8 mouse cellular contexts compared by ENCODE assay signal in genomic region chrX:94431548-94432375, GRCm38 (mm10).
DNase-seq lines count a peak whose midpoint lies in the region; ATAC-seq and TF ChIP-seq lines count a peak whose summit lies in the region.

No protein-coding gene starts in this region.

- no peak overlapping the region for H3K4me2 ChIP-seq in forebrain, embryonic 13.5 days
- H3K4me2 ChIP-seq in midbrain, postnatal 0 days (ENCODE audit: low read depth, low read length, poor library complexity, severe bottlenecking), result no peak overlapping the region

- H3K27me3 ChIP-seq in thymus, adult 2 months (ENCODE audit: control insufficient read depth, insufficient read depth, low read length), result no peaks in the 10 kb centered on the region
- peaks cover 10% of the 10 kb centered on the region; the same call in 1 of the 2 replicates for H3K27me3 ChIP-seq in forebrain, embryonic 13.5 days
- peaks cover 5% of the 10 kb centered on the region; the same call in 1 of the 2 replicates for H3K27me3 ChIP-seq in midbrain, postnatal 0 days (ENCODE audit: insufficient read depth, low read length)

- TF ChIP-seq CTCF in thymus, adult 2 months (IDR thresholded peaks at IDR 0.05; ENCODE audit: borderline replicate concordance, control insufficient read depth, extremely low read depth, insufficient read depth, low read length, poor library complexity), result no peak
- peak; percentile 83 for TF ChIP-seq CTCF in midbrain, postnatal 0 days (IDR thresholded peaks at IDR 0.05)

- no peaks in the 10 kb centered on the region for H3K4me1 ChIP-seq in thymus, adult 2 months (replicated peaks; ENCODE audit: control insufficient read depth, insufficient read depth, low read length)
- H3K4me1 ChIP-seq in forebrain, embryonic 13.5 days, result no peaks in the 10 kb centered on the region
- H3K4me1 ChIP-seq in midbrain, postnatal 0 days (ENCODE audit: insufficient read depth, low read length), result no peaks in the 10 kb centered on the region

- H3K4me3 ChIP-seq in thymus, adult 2 months (ENCODE audit: control insufficient read depth, insufficient read depth, low read length), result no peak overlapping the region
- no peak overlapping the region for H3K4me3 ChIP-seq in forebrain, embryonic 13.5 days
- no peak overlapping the region for H3K4me3 ChIP-seq in midbrain, postnatal 0 days (ENCODE audit: low read depth, low read length)

- peak; percentile 6 to 10 for DNase-seq in cerebellum, adult 18-20 months
- DNase-seq in cerebellum, adult 11-12 months, result no peak
- peak; percentile 4 for DNase-seq in thymus, adult 2 months
- no peak for DNase-seq in thymus, adult 18-20 months
- DNase-seq in kidney, postnatal 14 days, result peak; percentile 12
- peak; percentile 69 for DNase-seq in midbrain, postnatal 0 days (ENCODE audit: low spot score)
- DNase-seq in spleen, postnatal 14 days (ENCODE audit: low spot score in 2 of 2), result no peak

- no peak for TF ChIP-seq POLR2A in thymus, adult 2 months (IDR thresholded peaks at IDR 0.05; ENCODE audit: control insufficient read depth, extremely low read depth, insufficient read depth, low read length, poor library complexity)

- H3K9me3 ChIP-seq in forebrain, embryonic 13.5 days (replicated peaks), result no peaks in the 10 kb centered on the region
- H3K9me3 ChIP-seq in midbrain, postnatal 0 days (ENCODE audit: low read length), result no peaks in the 10 kb centered on the region

- peak; percentile 85 for ATAC-seq in forebrain, embryonic 13.5 days
- ATAC-seq in midbrain, postnatal 0 days (ENCODE audit: low FRiP score), result peak; percentile 72; the same call in 1 of the 2 replicates

- H3K9ac ChIP-seq in forebrain, embryonic 13.5 days, result no peak overlapping the region
- no peak overlapping the region for H3K9ac ChIP-seq in midbrain, postnatal 0 days (replicated peaks; ENCODE audit: low read length, poor library complexity, severe bottlenecking)

- WGBS in thymus, adult 2 months, result 40% methylated on average over 9 of the region's 9 CpGs
- WGBS in forebrain, embryonic 13.5 days, result 38% methylated on average over 9 of the region's 9 CpGs
- WGBS in midbrain, postnatal 0 days, result 46% methylated on average over 9 of the region's 9 CpGs

- no peak overlapping the region for H3K27ac ChIP-seq in thymus, adult 2 months (ENCODE audit: control insufficient read depth, insufficient read depth, low read length)
- no peak overlapping the region for H3K27ac ChIP-seq in forebrain, embryonic 13.5 days
- no peak overlapping the region for H3K27ac ChIP-seq in midbrain, postnatal 0 days (ENCODE audit: low read depth, low read length)

- H3K36me3 ChIP-seq in thymus, adult 2 months (ENCODE audit: control insufficient read depth, insufficient read depth, low read length), result no peaks in the 10 kb centered on the region
- H3K36me3 ChIP-seq in forebrain, embryonic 13.5 days (ENCODE audit: poor library complexity, severe bottlenecking), result no peaks in the 10 kb centered on the region
- no peaks in the 10 kb centered on the region for H3K36me3 ChIP-seq in midbrain, postnatal 0 days (ENCODE audit: insufficient read depth, low read length)

Comparison
In these comparisons a context has a peak if more than half of its experiments do, and no peak if none do; other contexts are left out.
1. DNase-seq: peak in cerebellum, adult 18-20 months (2 of 2), thymus, adult 2 months (single experiment), kidney, postnatal 14 days (single experiment) and midbrain, postnatal 0 days (single experiment); none in cerebellum, adult 11-12 months (single experiment), thymus, adult 18-20 months (0 of 2) and spleen, postnatal 14 days (0 of 2).